ENCODE assay signal across 8 mouse cellular contexts in genomic region chr11:57963291-57963870, GRCm38 (mm10). TPM values are rescaled to one million over a fixed set of nuclear protein-coding genes. Genes with fewer than 3 reads are reported as not detected.
DNase-seq lines count a peak whose midpoint lies in the region; ATAC-seq and TF ChIP-seq lines count a peak whose summit lies in the region.

No protein-coding gene starts in this region.

- H3ac ChIP-seq in myocyte (ENCODE audit: control insufficient read depth, insufficient read length): no peak overlapping the region

- H3K79me2 ChIP-seq in myocyte (ENCODE audit: control insufficient read depth, insufficient read depth): no peaks in the 10 kb centered on the region

- H3K36me3 ChIP-seq in kidney, embryonic 16.5 days (ENCODE audit: insufficient read depth, low read length): no peaks in the 10 kb centered on the region
- no peaks in the 10 kb centered on the region for H3K36me3 ChIP-seq in embryonic facial prominence, embryonic 12.5 days
- no peaks in the 10 kb centered on the region for H3K36me3 ChIP-seq in intestine, embryonic 16.5 days (ENCODE audit: control insufficient read depth, insufficient read depth, low read length)
- H3K36me3 ChIP-seq in myocyte (ENCODE audit: control insufficient read depth, insufficient read depth): no peaks in the 10 kb centered on the region

- H3K27me3 ChIP-seq in kidney, embryonic 16.5 days (ENCODE audit: insufficient read depth, low read length): no peaks in the 10 kb centered on the region
- no peaks in the 10 kb centered on the region for H3K27me3 ChIP-seq in embryonic facial prominence, embryonic 12.5 days
- H3K27me3 ChIP-seq in intestine, embryonic 16.5 days (replicated peaks; ENCODE audit: control insufficient read depth, insufficient read depth, low read length): no peaks in the 10 kb centered on the region
- H3K27me3 ChIP-seq in myocyte (ENCODE audit: control insufficient read depth, insufficient read depth, insufficient read length): no peaks in the 10 kb centered on the region

- H3K4me1 ChIP-seq in kidney, embryonic 16.5 days (ENCODE audit: insufficient read depth, low read length): peaks cover 4% of the 10 kb centered on the region; the same call in 1 of the 2 replicates
- no peaks in the 10 kb centered on the region for H3K4me1 ChIP-seq in embryonic facial prominence, embryonic 12.5 days
- peaks cover 6% of the 10 kb centered on the region; the same call in 1 of the 2 replicates for H3K4me1 ChIP-seq in intestine, embryonic 16.5 days (ENCODE audit: control insufficient read depth, insufficient read depth, low read length)

- H3K4me2 ChIP-seq in kidney, embryonic 16.5 days (replicated peaks; ENCODE audit: low read depth, low read length): peak overlapping the region; percentile 70
- H3K4me2 ChIP-seq in embryonic facial prominence, embryonic 12.5 days (replicated peaks): peak overlapping the region; percentile 76
- peak overlapping the region; percentile 59 for H3K4me2 ChIP-seq in intestine, embryonic 16.5 days (ENCODE audit: low read depth, low read length)
- peak overlapping the region; percentile 89 for H3K4me2 ChIP-seq in myocyte (ENCODE audit: low read depth)

- no peak overlapping the region for H3K27ac ChIP-seq in kidney, embryonic 16.5 days (ENCODE audit: low read length)
- no peak overlapping the region for H3K27ac ChIP-seq in embryonic facial prominence, embryonic 12.5 days
- no peak overlapping the region for H3K27ac ChIP-seq in intestine, embryonic 16.5 days (ENCODE audit: low read length)

- peaks cover 7% of the 10 kb centered on the region; the same call in 1 of the 2 replicates for H3K9me3 ChIP-seq in kidney, embryonic 16.5 days (ENCODE audit: low read length)
- no peaks in the 10 kb centered on the region for H3K9me3 ChIP-seq in embryonic facial prominence, embryonic 12.5 days
- peaks cover 5% of the 10 kb centered on the region; the same call in 1 of the 2 replicates for H3K9me3 ChIP-seq in intestine, embryonic 16.5 days (ENCODE audit: control insufficient read depth, low read length)

- no peak for TF ChIP-seq POLR2A in myocyte (IDR thresholded peaks at IDR 0.05; ENCODE audit: insufficient read length, low read depth)

- peak overlapping the region; percentile 61 for H3K4me3 ChIP-seq in kidney, embryonic 16.5 days (ENCODE audit: low read length)
- peak overlapping the region; percentile 48 for H3K4me3 ChIP-seq in embryonic facial prominence, embryonic 12.5 days
- H3K4me3 ChIP-seq in intestine, embryonic 16.5 days (ENCODE audit: low read length): peak overlapping the region; percentile 58
- peak overlapping the region; percentile 35 for H3K4me3 ChIP-seq in myocyte

- no peak for DNase-seq in kidney, adult 18-20 months
- no peak for DNase-seq in natural killer cell, adult 2 months (ENCODE audit: low spot score in 2 of 2)
- no peak for DNase-seq in gastrocnemius, adult 8-10 months (ENCODE audit: low spot score in 2 of 2)
- DNase-seq in thymus, postnatal 4 days: no peak

- H3K9ac ChIP-seq in kidney, embryonic 16.5 days (replicated peaks; ENCODE audit: low read length): peak overlapping the region; percentile 67; the same call in 1 of the 2 replicates
- H3K9ac ChIP-seq in embryonic facial prominence, embryonic 12.5 days: no peak overlapping the region
- peak overlapping the region; percentile 66; the same call in 1 of the 2 replicates for H3K9ac ChIP-seq in intestine, embryonic 16.5 days (ENCODE audit: low read depth, low read length)

- ATAC-seq in kidney, embryonic 16.5 days (ENCODE audit: low FRiP score, low TSS enrichment): no peak
- no peak for ATAC-seq in embryonic facial prominence, embryonic 12.5 days (ENCODE audit: insufficient number of reproducible peaks, insufficient read depth, low FRiP score, low TSS enrichment)
- no peak for ATAC-seq in intestine, embryonic 16.5 days

- 43% methylated on average over 9 of the region's 9 CpGs for WGBS in kidney, embryonic 16.5 days
- WGBS in embryonic facial prominence, embryonic 12.5 days: 34% methylated on average over 9 of the region's 9 CpGs
- 43% methylated on average over 9 of the region's 9 CpGs for WGBS in intestine, embryonic 16.5 days

TF ChIP-seq in myocyte, 11 proteins besides CTCF, POLR2A, EP300 and RAD21:
- no peak for TF ChIP-seq SRF (IDR thresholded peaks at IDR 0.05; ENCODE audit: control insufficient read depth, insufficient read length, low read depth)
- no peak for TF ChIP-seq MYOD1 (IDR thresholded peaks at IDR 0.05; ENCODE audit: control insufficient read depth in 1 of 3, insufficient read length in 2 of 3, low read depth in 2 of 3)
- TF ChIP-seq TCF3 (IDR thresholded peaks at IDR 0.05; ENCODE audit: insufficient read length, low read depth): no peak
- no peak for TF ChIP-seq POLR2AphosphoS2 (IDR thresholded peaks at IDR 0.05; ENCODE audit: insufficient read length, low read depth)
- TF ChIP-seq USF1 (IDR thresholded peaks at IDR 0.05; ENCODE audit: low read depth): no peak
- TF ChIP-seq MAX (IDR thresholded peaks at IDR 0.05; ENCODE audit: low read depth): no peak
- no peak for TF ChIP-seq E2F4 (IDR thresholded peaks at IDR 0.05; ENCODE audit: insufficient read depth)
- no peak for TF ChIP-seq CEBPB (IDR thresholded peaks at IDR 0.05; ENCODE audit: insufficient read depth, poor library complexity, severe bottlenecking)
- no peak for TF ChIP-seq MYOG (IDR thresholded peaks at IDR 0.05; ENCODE audit: control insufficient read depth in 1 of 3, insufficient read depth in 1 of 3, insufficient read length in 2 of 3, low read depth in 2 of 3)
- TF ChIP-seq REST (IDR thresholded peaks at IDR 0.05; ENCODE audit: insufficient read depth, insufficient read length): no peak
- TF ChIP-seq TCF12 (IDR thresholded peaks at IDR 0.05; ENCODE audit: insufficient read depth, poor library complexity, severe bottlenecking): no peak

RNA-seq across cellular contexts. Expression of gene Larp1, which starts 45.5 kb away (rescaled TPM):
- polyA plus RNA-seq in kidney, embryonic 16.5 days (2015; fragmentation: Nextera tagmentation; extraction: Ambion mirVana): 18.3 and 19.1 TPM in 2 replicates
- polyA plus RNA-seq in embryonic facial prominence, embryonic 12.5 days (2016; fragmentation: Nextera tagmentation; extraction: Ambion mirVana): 17.5 and 23.7 TPM in 2 replicates
- polyA plus RNA-seq in intestine, embryonic 16.5 days (2015; fragmentation: Nextera tagmentation; extraction: Ambion mirVana): 16.5 and 16.7 TPM in 2 replicates
- polyA plus RNA-seq in myocyte (2012; fragmentation: generic; extraction: Trizol): 67.6 TPM
- total RNA-seq in gastrocnemius, adult 8-10 months (2022): 100 to 1,000 TPM in 3 of 4 experiments, 10 to 100 TPM in 1; 98.4 to 121 (median 107) TPM
